Mouse (Mus musculus): ENCODE results near the gene Gmps.
A peak's percentile ranks its signal among the peaks of the same experiment; 100 is the strongest.

Gmps gene

DNA sequence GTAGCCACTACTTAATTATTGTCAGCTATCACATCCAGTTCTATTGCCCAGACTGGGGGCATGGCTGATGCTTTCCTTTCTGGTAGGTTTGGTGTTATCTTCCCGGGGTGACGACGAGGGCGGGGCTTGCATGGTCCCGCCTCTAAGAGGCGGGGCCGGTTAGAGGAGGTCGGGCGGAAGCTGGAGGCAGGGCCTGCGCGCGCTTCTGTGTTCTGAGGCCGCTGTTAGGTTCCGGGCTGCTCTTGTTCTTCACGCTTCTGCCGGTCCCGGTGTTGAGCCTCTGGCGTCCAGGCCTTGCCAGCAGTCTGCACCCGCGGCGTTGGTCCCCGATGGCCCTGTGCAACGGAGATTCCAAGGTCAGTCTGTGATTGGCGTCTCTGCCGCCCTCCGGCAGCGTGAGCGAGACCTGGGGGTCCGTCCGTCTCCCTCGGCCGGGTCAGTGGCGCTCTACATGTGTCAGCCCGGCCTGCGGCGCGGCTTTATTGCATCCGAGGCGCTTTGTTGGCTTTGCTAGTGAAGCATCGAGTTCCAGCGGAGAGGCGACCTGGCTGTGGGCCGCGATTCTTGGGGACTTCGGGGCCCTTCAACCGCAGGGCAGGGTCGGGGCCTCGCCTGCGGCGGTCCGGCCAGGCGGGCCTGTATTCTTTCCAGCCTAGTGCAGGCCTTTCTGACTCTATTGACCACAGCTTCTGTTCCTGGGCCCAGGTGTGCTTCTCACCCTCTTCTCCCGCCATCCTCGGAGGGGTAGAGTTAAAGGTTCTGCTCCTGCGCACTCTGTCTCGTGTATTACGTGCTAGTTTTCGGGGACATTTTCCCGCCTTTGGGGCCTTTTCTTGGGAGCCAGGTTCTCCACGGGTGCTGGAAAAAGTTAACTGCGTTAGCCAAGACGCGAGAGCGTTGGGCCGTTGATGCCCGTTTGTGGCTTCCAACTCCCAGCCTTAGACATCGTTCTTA is at the start of gene Gmps:
TSS of gene Gmps (plus strand) at position 152 of the 954 bp plus-strand sequence.
- DNase-seq, result peak; percentile 94

DNA sequence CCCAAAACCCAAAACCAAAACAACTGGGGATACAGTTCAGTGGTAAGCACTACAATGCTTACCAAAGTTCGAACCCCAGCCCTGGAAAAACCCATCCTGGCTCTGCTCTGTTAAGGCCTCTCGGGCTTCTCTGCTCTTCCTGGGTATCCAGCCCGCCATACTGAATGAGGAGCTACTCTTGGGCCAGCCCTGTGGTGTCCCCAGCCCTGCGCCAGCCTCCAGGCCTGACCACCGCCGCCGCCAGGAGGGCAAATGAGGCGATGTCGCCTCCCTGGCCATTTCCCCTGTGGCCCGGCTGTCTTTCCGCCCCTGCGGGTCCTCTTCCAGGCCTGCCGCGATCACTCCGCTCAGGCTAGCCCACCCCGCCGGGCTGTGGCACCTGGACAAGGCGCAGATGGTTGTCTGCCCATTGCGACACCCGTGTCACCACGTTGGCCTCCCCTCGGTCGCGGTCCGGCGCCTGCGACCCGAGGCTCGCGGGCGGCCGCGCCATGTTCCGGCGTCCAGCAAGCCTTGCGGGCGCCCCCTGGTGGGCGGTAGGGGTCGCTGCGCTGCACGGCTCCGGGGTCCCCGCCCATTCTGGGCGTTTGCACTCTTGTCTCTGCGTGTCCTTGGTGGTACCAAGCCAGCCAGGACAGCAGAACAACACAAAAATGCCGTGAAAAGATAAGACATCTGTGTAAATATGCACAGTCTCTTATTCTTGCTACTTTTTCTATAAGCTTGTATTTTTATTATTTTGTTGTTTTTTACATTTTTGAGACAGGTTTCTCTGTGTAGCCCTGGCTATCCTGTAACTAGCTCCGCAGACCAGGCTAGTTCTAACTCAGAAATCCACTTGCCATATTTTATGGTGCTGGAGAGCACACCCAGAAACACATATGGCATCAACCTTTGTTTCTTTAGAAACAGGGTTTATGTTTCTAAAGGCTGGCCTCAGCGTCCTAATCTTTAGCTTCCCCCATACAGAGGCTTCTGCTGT is 46.7 kb upstream of the Gmps start, which contains the start of gene E130311K13Rik:
TSS of gene E130311K13Rik (minus strand) at position 595 of the 982 bp plus-strand sequence.
- peak; percentile 88 for DNase-seq

DNA sequence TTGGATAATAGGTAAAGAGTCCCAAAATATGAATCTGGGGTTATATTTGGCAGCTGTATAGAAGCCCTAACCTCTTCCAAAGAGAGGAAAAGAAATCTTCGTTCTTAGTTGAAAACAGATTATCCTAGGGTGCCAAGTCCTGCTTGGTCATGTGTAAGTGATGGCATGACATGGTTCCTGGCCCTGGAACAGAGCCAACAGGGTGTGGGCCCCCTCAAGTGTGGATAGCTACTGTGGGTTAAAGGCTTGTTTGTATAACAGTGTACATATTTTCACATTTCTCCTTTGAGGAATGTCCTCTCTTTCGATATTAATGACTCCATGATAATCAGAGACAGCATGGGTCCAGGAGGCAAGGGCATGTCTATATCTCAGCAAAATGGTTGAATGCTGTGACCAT is 37.0 kb upstream of the Gmps start:
- DNase-seq, result no peak

DNA sequence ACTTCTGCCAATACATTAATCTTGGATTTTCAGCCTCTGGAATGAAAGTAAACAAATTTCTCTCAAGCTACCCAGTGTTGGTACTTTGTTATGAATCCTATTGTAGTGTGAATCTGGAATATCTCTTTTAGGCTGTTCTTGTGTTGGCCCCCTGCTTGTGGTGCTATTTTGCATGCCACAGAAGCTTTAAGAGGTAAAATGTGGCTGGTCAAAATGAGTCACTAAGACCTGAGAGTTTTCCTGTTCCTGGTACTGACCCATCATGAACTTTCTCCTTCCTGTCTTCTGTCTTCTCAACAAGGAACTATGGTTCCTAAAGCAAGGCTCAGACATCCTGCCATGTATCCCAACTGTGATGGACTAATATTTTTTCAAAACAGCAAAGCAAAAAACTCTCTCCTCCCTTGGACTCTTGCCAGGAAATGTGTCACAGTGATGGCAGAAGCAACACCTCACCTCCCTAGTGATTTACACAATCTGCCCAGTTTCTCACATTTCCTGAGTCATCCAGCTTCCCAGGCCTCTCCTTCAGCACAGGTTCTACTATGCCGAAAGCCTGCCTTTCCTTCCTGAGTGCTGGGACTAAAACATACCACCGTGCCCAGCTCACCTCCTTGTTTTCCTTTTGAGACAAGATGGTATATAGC is 34.6 kb upstream of the Gmps start:
- DNase-seq, result peak; percentile 42

DNA sequence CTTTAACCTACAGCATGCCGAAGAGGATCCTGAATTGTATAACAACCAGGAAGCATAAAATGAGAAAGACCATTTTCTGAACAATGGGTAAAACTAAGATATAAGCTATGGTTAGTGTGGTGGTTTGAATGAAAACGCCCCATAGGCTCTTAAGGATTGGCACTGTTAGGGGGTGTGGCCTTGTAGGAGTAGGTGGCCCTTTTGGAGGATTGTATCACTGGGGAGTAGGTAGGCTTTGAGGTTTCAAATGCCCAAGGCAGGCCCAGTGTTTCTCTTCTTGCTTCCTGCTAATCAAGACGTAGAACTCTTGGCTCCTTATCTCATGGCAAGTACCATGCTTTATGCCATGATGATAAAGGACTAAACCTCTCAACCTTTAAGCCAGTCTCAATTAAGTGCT is 26.1 kb upstream of the Gmps start:
- DNase-seq, result no peak

DNA sequence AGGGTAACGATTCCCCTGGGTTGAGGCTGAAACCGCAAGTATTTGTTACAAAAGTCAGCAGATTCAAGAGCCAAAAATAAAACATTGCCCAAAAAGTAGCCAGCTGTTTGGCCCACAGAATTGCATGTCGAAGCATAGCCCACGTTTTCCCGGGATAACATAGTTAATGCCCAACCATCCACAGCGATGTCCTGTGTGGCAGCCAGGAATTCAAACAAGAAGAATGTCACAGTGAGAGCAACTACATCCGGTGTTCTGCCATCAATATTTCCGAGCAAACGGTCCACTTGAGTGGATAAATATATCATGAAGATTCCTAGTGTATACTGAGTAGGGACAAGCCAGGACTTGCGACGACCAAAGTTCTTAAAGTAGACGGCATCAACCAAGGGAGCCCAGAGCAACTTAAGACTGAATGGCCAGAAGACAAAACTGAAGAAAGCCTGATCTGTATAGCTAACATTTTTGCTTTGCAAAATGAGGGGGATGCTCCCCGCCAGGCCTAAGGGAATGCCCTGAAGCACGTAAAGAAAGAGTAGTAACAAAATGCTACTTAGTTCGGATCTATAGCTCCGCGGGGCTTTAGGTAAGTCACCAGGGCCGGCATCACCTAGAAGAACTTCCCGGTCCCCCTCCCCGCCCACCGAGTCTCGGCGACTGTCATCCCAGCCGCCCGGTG is 12.3 kb upstream of the Gmps start:
- DNase-seq, result no peak

DNA sequence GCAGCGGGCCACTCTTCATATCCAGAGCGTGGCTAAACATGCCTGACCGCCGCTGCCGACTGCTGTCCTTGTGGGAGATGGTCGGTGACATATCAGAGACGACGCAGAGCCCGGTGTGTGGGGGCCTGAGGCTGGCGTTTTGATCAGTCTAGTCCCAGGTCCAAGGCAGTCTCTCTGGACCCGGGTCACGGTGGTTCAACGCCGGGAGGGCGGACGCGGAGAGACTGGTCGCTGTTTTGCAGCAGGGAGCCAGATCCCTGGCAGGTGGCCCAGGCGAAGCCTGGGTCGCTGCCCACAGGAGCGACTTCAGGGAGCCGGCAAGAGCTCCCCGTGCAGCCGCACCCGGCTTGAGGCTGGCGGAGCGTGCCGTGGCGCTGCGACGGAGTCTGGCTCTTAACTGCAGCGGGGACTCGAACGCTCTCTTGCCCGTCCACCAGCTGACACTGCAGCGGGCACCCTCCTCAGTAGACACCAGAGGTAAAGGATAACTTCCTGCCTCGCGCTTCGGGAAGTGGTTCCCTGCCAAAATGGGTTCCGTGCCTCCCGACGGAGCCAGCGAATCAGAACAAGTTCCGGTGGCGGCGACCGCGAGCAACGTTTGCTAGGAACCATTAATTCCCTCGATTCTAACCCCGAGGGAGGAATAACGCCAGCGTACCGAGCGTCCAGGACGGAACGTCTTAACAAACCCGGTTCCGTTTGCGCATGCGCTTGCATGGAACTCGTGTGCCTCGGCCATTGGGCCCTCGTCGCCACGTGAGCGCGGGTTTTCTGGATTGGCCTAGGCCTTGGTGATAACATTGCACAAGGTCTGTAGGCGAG is 11.6 kb upstream of the Gmps start, which contains the start of gene Slc33a1:
TSS of gene Slc33a1 (minus strand) at position 669 of the 822 bp plus-strand sequence.
- peak; percentile 99 for DNase-seq

DNA sequence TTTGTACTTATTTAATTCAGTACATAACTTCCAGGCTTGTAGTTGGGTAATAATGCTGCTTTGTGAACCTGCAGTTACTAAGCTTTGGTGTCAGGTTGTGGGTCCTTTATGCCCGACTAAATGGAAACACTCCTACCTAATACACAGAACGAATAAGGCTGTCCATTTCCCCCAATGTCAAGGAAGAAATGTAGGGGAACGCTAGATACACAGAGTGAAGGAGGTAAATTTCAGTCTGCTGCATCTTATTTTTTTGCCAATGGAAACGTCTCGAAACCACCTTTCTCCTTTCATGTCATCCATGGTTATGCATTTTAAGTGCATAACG is 11.0 kb upstream of the Gmps start:
- no peak for DNase-seq

DNA sequence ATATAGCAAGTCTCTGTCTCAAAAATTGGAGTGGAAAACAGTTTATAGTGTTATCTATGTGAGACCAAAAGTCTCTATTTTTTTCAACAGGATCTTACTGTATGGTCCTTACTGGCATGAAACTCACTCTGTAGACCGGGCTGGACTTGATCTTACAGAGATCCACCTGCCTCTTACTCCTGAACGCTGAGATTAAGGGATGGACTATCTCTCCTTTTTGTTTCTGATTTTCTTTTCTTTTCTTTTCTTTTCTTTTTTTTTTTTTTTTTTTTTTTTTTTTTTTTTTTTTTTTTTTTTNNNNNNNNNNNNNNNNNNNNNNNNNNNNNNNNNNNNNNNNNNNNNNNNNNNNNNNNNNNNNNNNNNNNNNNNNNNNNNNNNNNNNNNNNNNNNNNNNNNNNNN is 10.0 kb upstream of the Gmps start:
- DNase-seq, result no peak

DNA sequence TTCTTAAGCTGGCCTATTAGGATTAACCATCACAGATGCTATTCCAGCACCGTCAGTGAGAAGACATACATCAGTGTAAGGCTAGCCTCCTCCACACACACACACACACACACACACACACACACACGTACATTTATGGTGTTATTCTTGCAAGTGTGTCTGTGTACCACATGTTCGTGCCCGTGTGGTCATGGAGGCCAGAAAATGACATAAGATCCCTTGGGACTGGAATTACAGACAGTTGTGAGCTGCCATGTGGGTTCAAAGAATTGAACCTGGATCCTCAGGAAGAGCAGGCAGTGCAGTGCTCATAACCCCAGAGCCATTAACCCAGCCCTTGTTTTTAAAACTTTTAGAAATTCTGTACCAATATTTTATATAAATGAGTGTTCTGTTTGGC is 2.0 kb downstream of the Gmps start:
- DNase-seq, result no peak

DNA sequence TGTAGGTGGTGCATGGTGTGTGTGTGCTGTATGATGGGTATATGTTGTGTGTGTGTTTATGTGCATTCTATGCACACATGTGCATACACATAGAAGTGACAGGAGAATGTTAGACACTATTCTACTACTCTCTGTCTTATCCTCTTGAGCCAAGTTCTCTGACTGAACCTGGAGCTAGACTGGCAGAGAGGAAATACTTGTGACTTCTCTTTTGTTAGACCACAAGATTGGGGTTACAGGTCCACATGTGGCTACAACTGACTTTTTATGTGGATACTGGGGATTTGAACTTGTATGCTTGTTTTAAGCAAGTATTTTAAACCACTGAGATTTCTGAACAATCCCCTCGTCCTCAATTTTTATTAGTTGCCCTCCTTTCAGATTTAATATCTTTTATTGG is 10.8 kb downstream of the Gmps start:
- no peak for DNase-seq

DNA sequence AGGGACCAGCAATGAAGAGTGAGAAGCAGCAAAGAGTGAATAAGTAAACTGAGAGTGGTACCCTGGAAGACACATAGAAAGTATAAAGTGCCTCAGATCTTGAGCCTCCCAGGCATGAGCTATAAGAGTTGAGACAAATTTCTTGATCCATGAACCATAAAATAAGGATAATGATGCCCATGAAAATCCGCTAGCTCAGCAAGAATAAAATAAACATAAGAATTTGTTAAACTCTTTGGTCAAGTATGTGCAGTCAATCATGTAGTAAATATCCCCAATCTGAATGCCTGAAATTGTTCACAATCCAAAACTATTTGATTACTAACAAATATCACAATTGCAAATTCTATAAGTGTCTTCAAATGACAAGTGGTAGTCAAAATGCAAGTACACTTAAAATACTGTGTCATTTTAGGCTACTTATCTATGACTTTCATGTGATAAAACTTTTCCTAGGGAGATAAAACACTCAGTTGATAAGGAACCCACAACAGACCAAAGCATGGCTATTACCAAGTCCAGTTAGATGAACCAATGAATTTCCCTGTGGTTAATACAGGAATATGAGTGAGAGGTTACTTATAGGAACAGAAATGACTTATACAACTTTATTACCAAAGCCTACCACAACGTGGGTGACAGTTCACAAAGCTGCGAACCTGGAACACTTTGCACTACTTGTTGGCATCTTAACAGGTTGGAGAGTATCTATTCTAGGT is 13.0 kb downstream of the Gmps start:
- no peak for DNase-seq

DNA sequence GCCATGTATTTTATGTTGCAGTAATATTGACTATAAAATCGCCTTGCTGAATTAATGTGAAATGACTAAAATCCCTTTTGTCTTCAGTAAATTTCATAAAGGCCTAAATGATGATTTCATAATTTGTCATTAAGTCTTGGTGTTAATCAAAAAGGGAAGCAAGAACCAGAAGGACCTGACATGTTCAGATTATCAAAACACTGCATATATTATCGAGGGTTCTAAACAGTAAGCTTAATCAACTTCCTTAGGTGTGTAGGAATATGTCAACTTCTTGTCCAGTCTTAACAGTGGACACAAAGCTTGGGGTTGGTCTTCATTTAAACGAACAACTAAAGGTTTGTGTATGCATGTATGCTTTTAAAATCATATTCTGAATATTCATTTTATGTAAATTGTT is 45.5 kb downstream of the Gmps start:
- no peak for DNase-seq

DNA sequence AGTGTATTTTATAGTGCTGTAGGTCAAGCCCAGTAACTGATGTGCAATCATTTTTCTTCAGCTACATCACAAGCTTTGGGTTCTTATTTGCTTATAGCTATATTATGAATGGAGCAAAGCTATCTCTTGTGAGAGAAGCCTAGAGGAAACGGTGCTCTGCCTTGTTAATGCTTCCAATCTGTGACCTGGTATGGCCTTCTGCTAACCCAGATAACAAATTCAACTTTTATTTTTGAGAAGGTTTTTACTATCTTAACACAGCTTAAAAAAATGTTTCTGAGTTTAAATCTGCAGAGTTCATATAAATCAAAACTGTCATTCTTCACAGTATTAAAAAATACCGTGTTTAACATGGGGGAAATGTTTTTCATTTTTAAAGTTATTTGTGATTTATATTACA is 46.0 kb downstream of the Gmps start:
- DNase-seq, result no peak

DNA sequence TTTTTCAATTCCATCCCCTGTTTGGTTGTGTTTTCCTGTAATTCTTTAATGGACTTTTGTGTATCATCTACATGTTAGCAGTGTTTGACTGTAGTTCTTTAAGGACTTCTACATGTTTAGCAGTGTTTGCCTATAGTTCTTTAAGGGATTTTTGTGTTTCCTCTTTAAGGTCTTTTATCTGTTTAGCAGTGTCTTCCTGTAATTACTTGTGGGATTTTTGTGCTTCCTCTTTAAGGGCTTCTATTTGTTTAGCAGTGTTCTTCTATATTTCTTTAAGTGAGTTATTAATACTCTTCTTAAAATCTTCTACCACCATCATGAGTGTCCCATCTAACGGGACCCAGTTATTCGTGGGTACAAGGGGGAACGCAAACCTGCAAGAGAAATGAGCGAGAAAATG is 53.9 kb downstream of the Gmps start:
- no peak for DNase-seq

DNA sequence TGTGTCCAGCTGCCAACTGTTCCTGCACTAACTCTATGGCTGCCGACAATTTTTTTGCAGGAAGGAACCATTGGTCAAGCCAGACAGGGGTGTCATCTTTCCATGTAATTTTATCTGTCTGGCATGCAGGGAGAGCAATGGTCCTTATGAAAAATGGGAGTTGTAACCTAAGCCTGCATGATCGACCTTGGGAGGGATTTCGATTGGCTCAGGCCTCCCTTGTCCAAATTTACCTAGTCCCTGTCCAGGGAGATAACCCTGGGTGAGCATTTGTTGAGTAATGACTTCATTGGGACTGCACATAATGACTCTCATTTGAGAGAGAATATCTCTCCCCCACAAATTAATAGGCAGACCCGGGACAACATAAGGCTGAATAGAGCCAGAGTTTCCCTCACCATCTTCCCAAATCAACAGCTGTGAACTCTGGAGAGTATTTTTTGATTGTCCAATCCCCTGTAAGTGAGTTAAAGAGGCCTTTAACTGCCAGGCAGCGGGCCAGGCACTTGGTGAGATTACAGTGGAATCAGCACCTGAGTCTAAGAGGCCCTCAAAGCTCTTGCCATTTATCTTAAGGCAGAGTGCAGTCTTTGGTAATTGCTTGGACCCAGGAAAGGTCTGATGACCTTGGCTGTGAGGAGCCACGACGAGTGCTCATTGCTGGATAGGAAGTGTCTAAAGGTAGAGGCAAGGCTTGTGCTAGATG is 62.4 kb downstream of the Gmps start:
- DNase-seq, result no peak

DNA sequence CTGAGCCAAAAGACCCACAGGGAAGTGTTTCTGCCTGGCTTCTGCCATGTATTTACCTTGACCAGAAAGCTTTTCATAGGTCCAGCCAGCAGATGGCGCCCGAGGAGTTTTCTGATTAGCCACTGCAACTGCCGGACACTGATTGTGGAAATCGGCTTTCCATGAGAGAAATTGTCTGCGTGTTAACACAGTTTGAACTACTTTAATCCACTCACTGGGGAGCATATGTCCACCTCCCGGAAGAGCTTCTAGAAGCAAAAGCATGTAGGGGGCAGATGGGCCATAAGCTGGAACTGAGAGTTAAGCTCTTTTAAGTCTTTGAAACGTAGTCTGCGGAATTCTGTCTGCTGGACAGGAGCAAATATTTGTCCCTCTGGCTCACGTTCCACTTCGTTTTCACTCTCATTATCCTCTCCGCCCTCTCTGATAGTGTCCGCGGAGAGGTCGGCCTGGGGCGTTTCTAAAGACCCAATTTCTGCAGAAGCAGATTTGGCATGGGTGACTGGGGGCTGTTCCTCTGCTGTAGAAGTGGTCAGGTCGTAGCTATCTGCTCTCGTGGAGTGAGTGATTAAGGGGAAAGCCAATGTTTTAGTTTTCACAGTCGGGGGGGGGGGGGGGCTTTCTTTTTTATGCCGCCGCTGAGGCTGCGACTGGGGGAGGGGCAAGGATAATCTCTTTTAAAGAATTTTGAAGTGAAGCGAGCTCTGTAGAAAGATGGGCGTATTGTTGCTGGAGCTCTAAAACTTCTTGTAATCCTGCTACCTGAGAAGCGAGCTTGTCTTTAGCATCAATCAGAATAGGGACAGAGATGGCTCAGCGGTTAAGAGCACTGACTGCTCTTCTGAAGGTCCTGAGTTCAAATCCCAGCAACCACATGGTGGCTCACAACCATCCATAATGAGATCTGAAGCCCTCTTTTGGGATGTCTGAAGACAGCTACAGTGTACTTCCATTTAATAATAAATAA is 64.2 kb downstream of the Gmps start:
- peak; percentile 79 for DNase-seq
